Mouse (Mus musculus): Measurements from ENCODE around the gene Homer1. TPM values are rescaled to one million over a fixed set of nuclear protein-coding genes. Genes with fewer than 3 reads are reported as not detected.

Gene Homer1
- 11.8 and 13.8 TPM in 2 replicates for polyA plus RNA-seq (2012; ENCODE audit: insufficient read depth, insufficient read length, missing spikeins)

- Histone ChIP-seq H3K27ac (replicated peaks; ENCODE audit: low read depth, low read length) (no peak within 1 kb of the TSS), H3K4me1 (ENCODE audit: control insufficient read depth, insufficient read depth, insufficient read length, low read length) (no peaks in the 10 kb centered on the region; the same call in 1 of the 2 replicates), H3K4me3 (ENCODE audit: insufficient read depth, low read depth, low read length) (no peak within 1 kb of the TSS)
These were observed at the start of gene Homer1 for GRCm38 (mm10) chr13:93299316-93299715. Gene Homer1, plus strand, starts transcription at chr13:93299635.

GRCm38 (mm10) chr13:93251732-93252131, 47.7 kb upstream of the Homer1 start:
- no peaks in the 10 kb centered on the region for H3K4me1 ChIP-seq (ENCODE audit: control insufficient read depth, insufficient read depth, insufficient read length, low read length)
- H3K4me3 ChIP-seq (ENCODE audit: insufficient read depth, low read depth, low read length) = no peak overlapping the region
- H3K27ac ChIP-seq (replicated peaks; ENCODE audit: low read depth, low read length) = no peak overlapping the region

GRCm38 (mm10) chr13:93252175-93252574, 47.3 kb upstream of the Homer1 start:
- Histone ChIP-seq H3K4me1 (ENCODE audit: control insufficient read depth, insufficient read depth, insufficient read length, low read length) (no peaks in the 10 kb centered on the region), H3K4me3 (ENCODE audit: insufficient read depth, low read depth, low read length) (no peak overlapping the region), H3K27ac (replicated peaks; ENCODE audit: low read depth, low read length) (no peak overlapping the region)

GRCm38 (mm10) chr13:93252941-93253340, 46.5 kb upstream of the Homer1 start:
- no peaks in the 10 kb centered on the region for H3K4me1 ChIP-seq (ENCODE audit: control insufficient read depth, insufficient read depth, insufficient read length, low read length)
- H3K4me3 ChIP-seq (ENCODE audit: insufficient read depth, low read depth, low read length) = no peak overlapping the region
- no peak overlapping the region for H3K27ac ChIP-seq (replicated peaks; ENCODE audit: low read depth, low read length)

GRCm38 (mm10) chr13:93267151-93267550, 32.3 kb upstream of the Homer1 start:
- no peaks in the 10 kb centered on the region for H3K4me1 ChIP-seq (ENCODE audit: control insufficient read depth, insufficient read depth, insufficient read length, low read length)
- no peak overlapping the region for H3K27ac ChIP-seq (replicated peaks; ENCODE audit: low read depth, low read length)
- H3K4me3 ChIP-seq (ENCODE audit: insufficient read depth, low read depth, low read length) = no peak overlapping the region

GRCm38 (mm10) chr13:93300581-93300980, 1.1 kb downstream of the Homer1 start:
- Histone ChIP-seq H3K4me3 (ENCODE audit: insufficient read depth, low read depth, low read length) (no peak overlapping the region), H3K27ac (replicated peaks; ENCODE audit: low read depth, low read length) (no peak overlapping the region), H3K4me1 (ENCODE audit: control insufficient read depth, insufficient read depth, insufficient read length, low read length) (peaks cover under 1% of the 10 kb centered on the region; the same call in 1 of the 2 replicates)

- H3K27ac ChIP-seq (replicated peaks; ENCODE audit: low read depth, low read length) = no peak overlapping the region
- peaks cover 3% of the 10 kb centered on the region; the same call in 1 of the 2 replicates for H3K4me1 ChIP-seq (ENCODE audit: control insufficient read depth, insufficient read depth, insufficient read length, low read length)
- no peak overlapping the region for H3K4me3 ChIP-seq (ENCODE audit: insufficient read depth, low read depth, low read length)
These were observed 1.6 kb downstream of the Homer1 start for GRCm38 (mm10) chr13:93301060-93301459.

- H3K27ac ChIP-seq (replicated peaks; ENCODE audit: low read depth, low read length) = peak overlapping the region; percentile 96
- H3K4me3 ChIP-seq (ENCODE audit: insufficient read depth, low read depth, low read length) = peak overlapping the region; percentile 94
- H3K4me1 ChIP-seq (ENCODE audit: control insufficient read depth, insufficient read depth, insufficient read length, low read length) = peaks cover 3% of the 10 kb centered on the region
These were observed 3.6 kb downstream of the Homer1 start for GRCm38 (mm10) chr13:93302846-93303562.

- peaks cover 3% of the 10 kb centered on the region for H3K4me1 ChIP-seq (ENCODE audit: control insufficient read depth, insufficient read depth, insufficient read length, low read length)
- H3K4me3 ChIP-seq (ENCODE audit: insufficient read depth, low read depth, low read length) = peak overlapping the region; percentile 94
- peak overlapping the region; percentile 96 for H3K27ac ChIP-seq (replicated peaks; ENCODE audit: low read depth, low read length)
These were observed 4.3 kb downstream of the Homer1 start for GRCm38 (mm10) chr13:93303563-93304250.

- Histone ChIP-seq H3K4me1 (ENCODE audit: control insufficient read depth, insufficient read depth, insufficient read length, low read length) (peaks cover 3% of the 10 kb centered on the region), H3K4me3 (ENCODE audit: insufficient read depth, low read depth, low read length) (peak overlapping the region; percentile 92), H3K27ac (replicated peaks; ENCODE audit: low read depth, low read length) (peak overlapping the region; percentile 56)
These were observed 5.0 kb downstream of the Homer1 start for GRCm38 (mm10) chr13:93304251-93305001.

- H3K4me3 ChIP-seq (ENCODE audit: insufficient read depth, low read depth, low read length) = peak overlapping the region; percentile 92
- H3K4me1 ChIP-seq (ENCODE audit: control insufficient read depth, insufficient read depth, insufficient read length, low read length) = peaks cover 3% of the 10 kb centered on the region
- no peak overlapping the region; the same call in 1 of the 2 replicates for H3K27ac ChIP-seq (replicated peaks; ENCODE audit: low read depth, low read length)
These were observed 5.7 kb downstream of the Homer1 start for GRCm38 (mm10) chr13:93305149-93305548.

GRCm38 (mm10) chr13:93305636-93306035, 6.2 kb downstream of the Homer1 start:
- Histone ChIP-seq H3K4me3 (ENCODE audit: insufficient read depth, low read depth, low read length) (peak overlapping the region; percentile 61), H3K27ac (replicated peaks; ENCODE audit: low read depth, low read length) (peak overlapping the region; percentile 68)

GRCm38 (mm10) chr13:93306545-93306944, 7.1 kb downstream of the Homer1 start:
- H3K27ac ChIP-seq (replicated peaks; ENCODE audit: low read depth, low read length) = no peak overlapping the region
- no peak overlapping the region for H3K4me3 ChIP-seq (ENCODE audit: insufficient read depth, low read depth, low read length)
- peaks cover 3% of the 10 kb centered on the region for H3K4me1 ChIP-seq (ENCODE audit: control insufficient read depth, insufficient read depth, insufficient read length, low read length)

More at GRCm38 (mm10) chr13:93305636-93306035, 6.2 kb downstream of the Homer1 start:
- H3K4me1 ChIP-seq (ENCODE audit: control insufficient read depth, insufficient read depth, insufficient read length, low read length) = peaks cover 3% of the 10 kb centered on the region

GRCm38 (mm10) chr13:93307700-93308099, 8.3 kb downstream of the Homer1 start:
- no peak overlapping the region for H3K4me3 ChIP-seq (ENCODE audit: insufficient read depth, low read depth, low read length)
- no peak overlapping the region for H3K27ac ChIP-seq (replicated peaks; ENCODE audit: low read depth, low read length)
- peaks cover 3% of the 10 kb centered on the region for H3K4me1 ChIP-seq (ENCODE audit: control insufficient read depth, insufficient read depth, insufficient read length, low read length)

- Histone ChIP-seq H3K4me3 (ENCODE audit: insufficient read depth, low read depth, low read length) (no peak overlapping the region), H3K27ac (replicated peaks; ENCODE audit: low read depth, low read length) (no peak overlapping the region), H3K4me1 (ENCODE audit: control insufficient read depth, insufficient read depth, insufficient read length, low read length) (peaks cover 3% of the 10 kb centered on the region)
These were observed 9.9 kb downstream of the Homer1 start for GRCm38 (mm10) chr13:93309295-93309694.

All from brown adipose tissue, adult 24 weeks (tissue).